Mouse (Mus musculus) erythroblast, embryonic 14.5 days (primary cell): ENCODE data around the gene Arsg.

Experiments
- GATA1 ChIP-seq: IDR thresholded peaks from 2 replicates; pipeline ENCODE4 v1.6.1; 2012; ENCODE audit warnings: low read length, inconsistent platforms, mixed read lengths
- TAL1 ChIP-seq: IDR thresholded peaks from 3 replicates; pipeline ENCODE4 v1.6.1; 2012; ENCODE audit warnings: low read length, inconsistent platforms, mixed read lengths

DNA sequence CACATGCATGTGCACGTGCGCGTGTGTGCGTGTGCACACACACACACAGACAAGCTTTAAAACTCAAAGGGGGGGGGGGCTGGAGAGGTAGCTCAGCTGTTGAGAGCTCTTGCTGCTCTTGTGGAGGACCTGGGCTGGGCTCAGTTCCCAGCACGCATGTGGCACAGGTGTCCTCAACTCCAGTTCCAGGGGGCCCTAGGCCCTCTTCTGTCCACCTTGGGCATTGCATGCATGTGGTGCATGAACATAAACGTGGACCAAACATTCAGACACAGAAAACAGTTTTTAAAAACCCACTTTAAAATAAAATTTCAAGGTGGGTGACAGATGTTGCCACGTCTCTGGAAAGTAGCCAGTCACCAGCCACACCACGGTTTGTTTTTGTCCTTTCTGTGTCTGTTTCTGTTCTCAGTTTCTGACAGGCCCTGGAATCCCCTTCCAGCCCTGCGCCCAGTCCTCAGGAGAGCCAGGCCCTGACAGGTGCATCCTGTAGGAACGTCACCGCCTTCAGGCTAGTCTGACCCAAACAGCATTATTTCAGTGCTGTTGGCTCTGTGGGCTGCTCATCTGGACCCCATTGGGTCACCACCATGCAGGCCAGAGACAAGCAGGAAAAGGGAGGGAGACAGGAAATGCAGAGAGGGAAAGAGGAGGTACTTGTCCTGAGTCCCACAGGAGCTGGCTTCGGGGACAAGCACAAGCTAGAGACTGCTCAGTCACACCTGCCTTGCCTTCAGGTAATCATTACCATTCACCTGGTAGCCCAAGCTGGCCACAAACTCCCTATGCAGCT, 125.8 kb downstream of the Arsg start:
- no peak for TF ChIP-seq TAL1
- TF ChIP-seq GATA1 = no peak
